Mouse (Mus musculus) c-Kit-negative CD71-positive TER-119-positive erythroid progenitor cells, embryonic 14.5 days (primary cell): ENCODE data around the gene Nutf2-ps1.

Experiments
- DNase-seq: peaks from one replicate; pipeline ENCODE4 v3.0.0-alpha.2; 2013; ENCODE audit warnings: low read depth, low spot score

Gene Nutf2-ps1

DNA sequence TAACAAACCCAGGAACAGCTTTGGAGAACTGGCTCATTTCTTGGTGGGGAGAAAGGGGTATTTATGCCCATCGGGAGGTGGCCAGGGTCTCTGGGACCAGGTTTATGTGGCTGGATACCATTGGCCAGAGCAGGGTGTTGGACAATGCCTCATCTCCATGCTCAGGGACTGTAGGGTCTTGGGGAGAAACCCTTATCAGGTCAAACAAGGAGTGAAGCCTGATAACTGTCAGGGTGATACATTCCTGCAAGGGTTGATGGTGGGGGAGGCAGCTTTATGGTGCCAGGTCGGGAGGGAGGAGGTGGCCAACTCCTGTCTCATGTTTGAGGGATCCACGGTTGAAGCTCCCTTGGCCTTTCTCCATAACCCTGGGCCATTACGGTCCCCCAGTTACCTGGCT, 17.8 kb downstream of the Nutf2-ps1 start:
- no peak for DNase-seq

DNA sequence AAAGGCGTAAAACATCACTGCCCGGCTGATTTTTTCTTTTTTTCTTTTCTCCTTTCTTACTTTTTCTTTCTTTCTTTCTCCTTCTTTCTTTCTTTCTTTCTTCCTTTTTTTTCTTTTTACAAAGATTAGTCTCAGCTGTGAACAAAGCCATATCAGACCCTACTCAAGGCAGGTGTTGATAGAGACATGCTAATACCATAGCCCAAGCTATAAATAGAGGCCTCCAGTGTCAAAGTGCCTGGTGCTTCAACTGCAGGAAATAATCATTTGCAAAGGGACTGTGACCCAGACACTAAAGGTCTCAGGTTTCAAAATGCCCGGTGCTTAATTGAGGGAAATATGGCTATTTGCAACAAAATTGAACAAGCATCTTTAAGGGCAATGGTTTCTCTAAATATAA, 20.3 kb downstream of the Nutf2-ps1 start:
- DNase-seq: no peak

DNA sequence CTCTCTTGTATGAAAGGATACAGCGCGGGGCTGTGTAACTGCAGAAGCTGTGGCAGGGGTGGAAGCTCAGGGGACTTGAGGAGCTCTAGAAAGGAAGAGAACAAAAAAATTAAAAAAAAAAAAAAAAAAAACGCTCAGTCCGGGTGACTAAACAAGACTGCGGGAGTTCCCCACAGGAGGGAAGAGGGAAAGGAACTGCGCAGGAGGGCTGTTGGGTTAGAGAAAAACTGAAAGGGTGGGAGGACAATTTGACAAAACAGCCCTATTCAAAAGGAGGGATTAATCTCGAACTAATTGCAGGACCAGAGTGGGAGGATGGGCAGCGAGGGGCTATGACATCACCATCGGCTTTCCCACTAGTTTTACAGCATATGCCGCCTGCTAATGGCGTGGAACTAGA, 21.0 kb downstream of the Nutf2-ps1 start:
- DNase-seq: no peak

DNA sequence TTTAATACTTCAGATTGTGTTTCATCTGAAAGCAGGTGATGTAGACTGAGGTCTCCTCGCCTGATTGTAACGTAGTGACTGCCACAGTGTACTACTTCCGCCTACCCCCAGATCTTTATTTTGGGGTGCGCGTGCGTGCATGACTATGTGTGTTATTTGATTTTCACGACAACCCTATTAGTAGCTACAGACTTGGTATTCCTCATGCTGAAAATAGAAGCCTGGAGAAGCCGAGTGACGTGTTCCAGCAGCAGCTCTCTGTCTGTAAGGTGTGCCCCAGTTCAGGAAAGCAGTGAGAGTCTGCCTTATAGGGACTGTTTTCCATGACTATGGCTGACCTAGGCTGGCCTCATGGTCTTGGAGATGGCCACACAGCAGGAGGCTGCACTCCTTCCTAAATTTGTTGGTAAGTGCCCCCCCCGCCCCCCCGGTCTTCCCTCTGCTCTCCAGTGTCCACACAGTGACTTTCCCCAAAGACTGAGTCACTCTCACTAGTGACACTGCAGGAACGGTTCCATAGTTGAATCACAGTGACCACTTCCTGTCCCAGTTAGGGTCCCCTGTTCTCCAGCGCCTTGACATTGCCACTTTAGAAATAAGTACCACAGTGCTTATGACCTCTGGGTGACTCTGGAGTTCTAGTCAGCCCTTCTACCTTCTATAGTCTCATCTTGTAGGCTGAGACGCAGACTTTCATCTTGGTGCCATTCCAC, 23.1 kb downstream of the Nutf2-ps1 start:
- no peak for DNase-seq

DNA sequence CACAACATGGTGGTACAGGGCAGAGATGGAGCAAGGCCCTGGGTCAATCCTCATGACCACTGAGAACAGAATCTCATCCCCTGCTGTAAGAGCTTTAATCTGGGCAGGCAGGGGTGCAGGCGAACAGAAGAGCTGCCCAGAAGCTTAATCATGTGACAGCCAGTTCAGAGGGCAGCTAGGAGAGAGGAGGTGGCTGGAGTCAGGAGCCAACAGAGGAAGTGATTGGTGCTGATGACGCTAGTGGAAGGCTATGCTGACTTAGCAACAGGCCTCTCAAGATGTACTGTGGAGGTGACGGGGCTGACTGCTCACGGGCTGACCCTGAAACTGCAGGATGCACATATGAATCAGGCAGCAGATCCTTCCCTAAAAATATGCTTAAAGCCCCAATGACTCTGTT, 24.7 kb downstream of the Nutf2-ps1 start:
- no peak for DNase-seq

DNA sequence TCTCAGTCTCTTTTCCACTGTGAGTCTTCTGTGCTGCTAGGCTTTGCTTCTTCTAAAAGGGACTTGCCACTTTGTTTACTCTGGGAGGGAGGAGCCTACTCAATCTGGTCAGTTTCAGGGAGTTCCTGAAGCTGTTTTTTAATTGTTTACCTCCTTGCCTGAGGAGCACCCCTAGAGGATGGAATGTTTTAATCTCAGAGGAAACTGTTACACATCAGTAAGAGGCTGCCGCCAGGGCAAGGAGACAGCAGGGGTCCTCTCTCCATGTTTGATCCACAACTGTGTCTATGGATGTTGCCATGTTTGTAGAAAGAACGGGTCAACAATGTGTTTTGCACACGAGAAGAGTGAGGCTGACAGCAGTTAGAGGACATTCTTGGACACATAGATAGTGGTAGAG, 28.4 kb downstream of the Nutf2-ps1 start:
- DNase-seq: no peak

DNA sequence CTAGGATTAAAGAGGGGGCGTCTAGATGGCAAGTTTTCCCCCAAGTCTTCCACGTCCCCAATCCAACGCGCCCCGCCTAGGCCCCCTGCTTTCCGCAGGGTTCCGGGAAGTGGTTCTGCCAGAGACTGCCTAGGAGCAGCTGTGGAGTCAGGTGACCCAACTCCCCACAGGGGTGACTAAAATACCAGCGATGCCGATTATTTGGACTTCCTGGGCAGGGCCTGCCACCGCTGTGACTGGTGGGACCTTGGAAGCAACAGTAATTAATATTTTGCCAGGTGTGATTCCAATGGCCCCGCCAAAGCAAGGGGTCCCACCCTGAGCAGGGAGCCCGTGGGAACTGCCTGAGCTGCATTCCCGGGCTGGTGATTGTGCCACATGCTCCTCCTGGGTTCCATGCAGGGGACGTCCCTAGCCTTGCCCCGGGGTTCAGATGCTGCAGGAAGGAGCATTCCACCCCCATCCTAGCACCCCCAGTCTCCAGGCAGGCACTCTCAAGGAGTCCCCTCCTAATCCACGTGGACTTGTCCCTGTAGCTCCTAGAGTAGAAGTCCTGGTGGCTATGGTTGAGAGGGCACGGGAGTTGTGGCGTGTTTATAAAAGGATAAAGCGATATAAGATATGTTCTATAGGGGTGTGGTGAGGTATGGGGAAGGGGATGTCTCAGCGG, 31.5 kb downstream of the Nutf2-ps1 start:
- DNase-seq: no peak

DNA sequence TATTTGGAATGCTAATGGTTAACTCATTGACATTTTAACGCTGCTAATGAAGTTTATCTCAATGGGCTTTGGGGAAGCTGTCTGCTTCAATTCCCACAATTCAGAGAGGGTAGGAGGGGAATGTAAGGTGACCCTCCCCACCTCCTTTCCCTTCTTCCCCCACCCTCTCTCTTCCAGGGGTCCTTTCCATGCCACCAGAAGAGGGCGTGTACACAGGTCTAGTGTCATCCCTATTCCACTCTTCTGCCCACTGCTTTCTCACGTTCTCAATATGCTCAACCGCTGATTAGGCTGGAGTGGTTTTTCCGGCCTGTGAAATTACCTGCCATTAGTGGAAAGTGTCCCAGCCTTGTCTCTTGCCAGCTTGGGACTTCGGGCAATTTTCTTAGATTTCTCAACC, 32.0 kb downstream of the Nutf2-ps1 start:
- DNase-seq: no peak

DNA sequence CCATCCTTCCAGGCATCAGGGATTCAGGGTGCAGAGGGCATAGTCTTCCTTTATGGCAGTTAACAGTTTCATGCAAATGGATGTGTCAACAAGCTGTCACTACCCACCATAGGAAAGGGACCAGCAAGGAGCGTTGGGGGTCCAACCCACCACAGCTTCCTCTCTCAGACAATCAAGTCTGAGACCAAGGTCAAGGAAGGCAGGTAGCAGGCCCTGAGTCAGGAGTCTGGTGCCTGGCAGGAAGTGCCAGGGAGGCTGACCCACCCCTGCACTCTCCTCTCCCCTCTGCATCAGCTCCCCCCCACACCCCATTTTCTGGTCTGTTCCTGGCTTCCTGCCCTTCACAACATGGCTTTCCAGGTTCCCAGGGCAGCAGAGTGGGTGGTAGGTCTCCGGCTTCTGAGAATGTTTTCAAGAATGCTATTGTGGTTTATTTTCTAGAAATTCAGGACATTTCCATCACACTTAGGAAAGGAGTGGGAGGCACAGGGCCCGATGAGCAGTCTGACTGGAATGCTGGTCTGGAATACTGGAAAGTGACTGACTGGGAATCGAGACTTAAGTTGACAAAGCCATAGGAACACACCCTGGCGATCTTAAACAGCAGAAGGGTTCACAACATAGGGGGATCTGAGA, 33.8 kb downstream of the Nutf2-ps1 start:
- no peak for DNase-seq

DNA sequence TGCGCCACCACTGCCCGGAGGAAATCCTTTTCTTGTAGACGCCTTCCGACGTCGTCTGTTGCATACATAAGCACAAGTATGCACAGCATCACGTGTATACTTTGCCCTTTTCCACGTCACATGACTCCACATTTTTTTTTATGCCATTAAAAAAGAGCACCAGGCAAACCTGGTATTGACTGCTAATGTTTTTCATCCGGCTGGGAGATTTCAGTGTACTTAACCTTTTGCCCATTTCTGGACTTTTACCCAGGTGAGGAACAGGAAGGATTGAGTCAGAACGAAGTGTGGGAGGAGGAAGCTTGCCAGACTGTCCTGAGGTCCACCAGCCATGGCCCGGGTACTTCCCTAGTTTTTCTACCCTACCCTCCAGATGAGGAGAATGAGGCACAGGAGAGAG, 34.5 kb downstream of the Nutf2-ps1 start:
- DNase-seq: no peak

DNA sequence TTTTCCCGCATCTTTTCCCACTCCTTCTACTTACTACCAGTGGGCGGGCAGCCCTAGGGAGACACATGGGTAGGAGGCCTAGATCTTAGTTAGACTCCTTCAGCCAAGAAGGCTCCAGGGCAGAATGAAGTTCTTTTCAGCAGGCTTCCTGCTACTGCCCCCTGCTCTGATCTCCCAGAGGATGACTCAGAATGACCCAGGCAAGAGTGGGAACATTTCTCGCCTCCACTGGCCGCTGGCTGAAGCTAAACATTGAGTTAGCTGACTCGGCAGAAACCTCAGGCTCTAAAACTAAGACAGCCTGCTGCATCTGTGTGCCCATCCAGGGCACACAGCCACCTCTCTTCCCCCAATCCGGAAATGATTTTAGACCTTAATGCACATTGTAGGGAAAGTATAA, 36.1 kb downstream of the Nutf2-ps1 start:
- no peak for DNase-seq

DNA sequence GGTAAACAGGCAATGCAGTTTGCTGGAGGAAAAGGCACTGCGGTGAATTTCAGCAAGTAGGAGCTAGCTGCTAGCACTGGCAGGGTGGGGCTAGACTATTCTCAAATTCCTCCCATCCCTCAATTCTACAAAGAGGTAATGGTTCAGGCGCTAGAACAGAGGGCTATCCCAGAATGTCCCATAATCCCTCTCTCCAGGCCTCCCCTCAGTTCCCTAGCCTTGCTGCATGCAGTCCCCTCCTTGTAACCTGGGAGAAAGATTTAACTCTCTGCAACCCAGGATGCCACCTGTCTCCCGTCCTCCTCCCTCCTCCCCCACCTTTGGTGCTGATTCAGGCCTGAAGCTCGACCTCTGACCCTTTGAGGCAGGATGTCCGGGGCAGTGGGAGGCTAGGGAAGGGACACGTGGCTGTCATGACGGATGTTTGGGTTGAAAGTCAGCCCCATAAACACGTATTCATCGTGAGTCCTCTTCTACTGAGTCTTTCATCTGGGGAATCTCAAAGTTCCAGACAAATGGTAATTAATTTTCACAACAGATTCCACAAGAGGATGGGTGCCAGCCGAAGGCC, 36.6 kb downstream of the Nutf2-ps1 start:
- DNase-seq: no peak

DNA sequence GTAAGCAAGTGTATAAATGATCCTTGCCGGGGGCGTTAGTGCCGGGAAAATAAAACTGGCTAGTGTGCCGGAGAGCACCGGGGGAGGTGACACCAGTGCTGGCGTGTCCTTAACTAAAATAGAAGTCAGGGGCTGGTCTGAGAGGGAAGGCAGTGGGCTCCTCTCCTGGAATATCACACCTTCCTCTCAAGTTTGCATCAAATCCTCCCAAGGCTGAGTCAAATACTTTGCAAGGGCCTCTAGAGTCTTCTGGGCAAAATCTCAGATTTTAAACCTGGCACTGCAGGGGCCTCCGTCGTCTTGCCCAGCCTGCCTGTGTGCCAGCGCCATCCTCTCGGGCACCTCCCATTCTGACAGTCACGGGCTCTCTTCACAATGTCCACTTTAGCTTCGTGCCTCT, 37.9 kb downstream of the Nutf2-ps1 start:
- no peak for DNase-seq

DNA sequence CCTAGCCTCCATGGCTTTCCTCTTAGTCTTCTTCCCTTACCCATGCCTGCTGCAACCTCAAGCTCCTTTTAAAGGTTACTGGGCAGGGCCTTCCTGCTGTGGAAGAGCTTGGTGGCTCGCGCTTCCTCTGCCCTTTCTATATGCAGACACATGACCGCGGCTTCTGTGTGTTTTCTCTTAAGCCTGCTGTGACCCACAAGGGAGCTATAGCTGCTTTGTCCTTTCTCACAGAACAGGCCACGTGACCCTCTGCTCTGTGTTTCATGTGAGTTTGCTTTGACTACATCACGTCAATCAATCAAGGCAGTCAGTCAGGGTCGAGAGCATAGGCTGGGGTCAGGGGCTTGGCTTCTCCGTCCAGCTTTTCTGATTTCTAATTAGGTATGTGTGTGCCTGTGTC, 41.3 kb downstream of the Nutf2-ps1 start:
- no peak for DNase-seq

DNA sequence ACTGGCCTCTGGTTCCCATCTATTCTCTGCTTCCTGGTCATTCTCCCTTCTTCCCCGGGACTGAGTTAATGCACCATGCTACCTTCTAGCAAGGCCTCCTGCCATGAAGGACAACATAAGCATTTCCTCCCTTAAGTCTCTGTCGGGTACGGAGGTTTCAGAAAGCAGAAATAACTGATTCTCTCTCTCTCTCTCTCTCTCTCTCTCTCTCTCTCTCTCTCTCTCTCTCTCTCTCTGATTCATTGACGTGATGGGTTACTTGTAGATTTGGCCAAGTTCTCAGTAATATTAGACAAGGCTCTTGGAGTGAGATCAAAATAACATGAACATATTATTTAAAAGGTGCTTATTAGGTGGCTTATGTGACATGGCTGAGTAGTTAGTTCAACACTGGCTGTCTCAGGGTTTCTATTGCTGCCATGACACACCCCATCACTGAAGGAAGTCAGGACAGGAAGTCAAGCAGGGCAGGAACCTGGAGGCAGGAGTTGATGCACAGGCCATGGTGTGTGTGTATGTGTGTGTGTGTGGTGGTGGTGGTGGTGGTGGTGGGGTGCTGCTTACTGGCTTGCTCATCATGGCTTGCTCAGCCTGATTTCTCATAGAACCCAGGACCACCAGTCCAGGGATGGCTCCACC, 43.8 kb downstream of the Nutf2-ps1 start:
- no peak for DNase-seq

DNA sequence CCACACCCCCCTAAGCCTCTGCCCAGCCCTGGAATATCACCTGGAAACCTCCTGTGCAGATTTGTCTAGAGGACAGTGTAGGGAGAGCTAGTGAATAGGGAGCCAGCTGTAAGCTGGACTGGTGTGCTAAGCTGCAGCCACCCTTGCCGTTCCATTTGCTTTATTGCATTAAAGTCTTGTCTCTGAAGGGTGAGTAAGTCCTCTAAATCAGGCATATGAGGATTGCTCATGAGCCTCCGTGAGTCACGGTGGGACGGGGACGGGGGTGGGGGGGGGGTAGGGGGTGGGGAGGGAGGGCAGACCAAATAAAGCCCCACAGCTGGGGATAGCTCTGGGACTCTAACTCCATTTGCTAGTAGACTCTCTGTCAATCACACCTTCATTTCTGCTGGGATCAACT, 45.3 kb downstream of the Nutf2-ps1 start:
- DNase-seq: no peak

DNA sequence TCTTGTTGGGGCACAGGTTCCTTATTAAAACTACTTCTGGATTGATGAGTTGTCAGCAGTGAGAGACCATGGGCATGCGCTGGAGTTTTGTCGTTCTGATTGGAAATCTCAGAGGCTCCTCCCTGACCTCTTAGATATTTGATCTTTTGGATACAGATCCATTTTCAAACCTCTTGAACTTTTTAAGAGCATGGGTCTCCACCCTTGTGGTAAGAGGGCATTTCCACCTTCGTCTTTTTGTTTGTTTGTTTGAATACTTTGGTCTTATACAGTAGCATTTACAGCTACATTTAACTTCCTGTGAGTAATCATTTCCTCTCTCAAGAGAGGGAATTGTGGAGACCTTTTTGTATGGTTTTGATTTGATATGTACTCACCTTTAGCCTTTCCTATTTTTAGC, 49.6 kb downstream of the Nutf2-ps1 start:
- DNase-seq: no peak

DNA sequence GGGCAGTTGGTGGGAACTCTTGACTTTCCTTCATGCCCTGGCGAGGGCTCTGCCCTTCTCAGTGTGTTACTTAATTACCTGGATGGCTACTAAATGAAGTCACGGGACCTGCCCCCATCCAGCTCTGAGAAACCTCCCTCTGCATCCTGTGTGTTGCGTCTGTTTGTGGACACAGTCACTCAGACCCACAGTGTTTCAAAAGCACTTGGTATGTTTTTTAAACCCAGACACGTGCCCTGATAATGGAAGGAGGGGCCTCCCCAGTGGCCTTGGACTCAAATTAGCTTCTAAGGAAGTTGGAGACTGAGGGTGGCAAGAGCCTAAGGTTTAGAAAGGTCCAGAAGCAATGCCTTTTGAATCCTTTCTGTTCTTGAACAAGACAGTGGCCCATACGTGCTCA, 50.1 kb downstream of the Nutf2-ps1 start:
- DNase-seq: no peak
